Mouse (Mus musculus) E14TG2a.4 (cell line): Measurements from ENCODE around the gene Cux1.

Experiments
- CTCF ChIP-seq: conservative IDR thresholded peaks from 2 replicates; pipeline ENCODE4 v1.5.1; 2014; ENCODE audit warnings: low read length
- NANOG ChIP-seq: IDR thresholded peaks from 2 replicates; pipeline ENCODE4 v1.6.1; 2014; ENCODE audit warnings: borderline replicate concordance, low read length, mixed read lengths
- POU5F1 ChIP-seq: IDR thresholded peaks from 2 replicates; pipeline ENCODE4 v1.6.1; 2014; ENCODE audit warnings: low read length, borderline replicate concordance

GRCm38 (mm10) chr5:136393621-136394020, 173.7 kb downstream of the Cux1 start:
- TF ChIP-seq CTCF: no peak
- TF ChIP-seq POU5F1: no peak
- no peak for TF ChIP-seq NANOG
